Mouse (Mus musculus): ENCODE data around the gene Lipc.

The Lipc gene

DNA sequence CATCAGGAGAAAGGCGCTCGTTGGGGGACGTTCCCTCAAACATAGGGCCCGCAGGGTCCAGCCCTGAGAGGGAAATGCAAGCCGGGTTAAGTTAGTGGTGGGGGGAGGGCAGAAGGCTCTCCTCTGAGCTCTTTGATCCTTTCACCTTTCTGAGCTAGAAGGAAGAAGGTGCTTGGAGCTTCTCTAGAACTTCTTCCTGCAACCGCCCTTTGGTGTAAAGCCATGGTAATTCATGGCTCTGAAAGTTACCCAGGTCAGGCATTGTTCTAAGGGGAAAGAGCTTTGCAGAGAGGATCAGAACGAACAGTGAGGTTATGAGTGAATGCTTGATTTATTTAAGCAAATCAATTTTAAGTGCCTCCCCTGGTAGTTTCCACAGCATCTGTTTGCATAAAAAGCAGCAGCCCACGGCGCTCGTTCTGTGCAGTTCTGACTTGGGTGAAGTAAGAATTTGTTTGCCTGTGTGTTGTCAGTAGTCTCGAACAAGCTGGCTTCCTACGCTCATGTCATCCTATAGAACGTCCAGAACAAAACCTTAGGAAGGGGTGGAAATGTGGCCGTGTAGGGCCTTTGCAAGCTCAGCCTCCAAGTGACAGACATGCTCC, 135.2 kb downstream of the Lipc start:
- no peak for DNase-seq

DNA sequence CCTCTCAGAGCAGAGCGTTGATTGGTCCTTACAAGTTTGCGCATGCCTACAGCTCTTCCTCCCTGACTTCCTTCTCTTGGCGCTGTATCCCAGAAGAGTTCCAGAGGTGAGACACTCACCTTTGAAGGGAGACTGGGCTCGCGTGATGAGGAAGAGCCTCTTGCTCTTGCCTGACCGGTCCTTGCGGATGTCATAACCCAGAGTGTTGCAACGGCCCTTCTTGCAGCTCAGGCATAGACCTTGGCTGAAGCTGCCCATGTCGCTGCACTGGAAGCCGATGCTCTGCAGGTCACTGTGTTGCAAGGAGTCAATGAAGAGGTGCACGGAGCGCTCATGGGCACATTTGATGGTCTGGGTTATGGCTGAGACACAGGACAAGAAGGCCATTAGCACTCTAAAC, 139.5 kb downstream of the Lipc start:
- no peak for DNase-seq

DNA sequence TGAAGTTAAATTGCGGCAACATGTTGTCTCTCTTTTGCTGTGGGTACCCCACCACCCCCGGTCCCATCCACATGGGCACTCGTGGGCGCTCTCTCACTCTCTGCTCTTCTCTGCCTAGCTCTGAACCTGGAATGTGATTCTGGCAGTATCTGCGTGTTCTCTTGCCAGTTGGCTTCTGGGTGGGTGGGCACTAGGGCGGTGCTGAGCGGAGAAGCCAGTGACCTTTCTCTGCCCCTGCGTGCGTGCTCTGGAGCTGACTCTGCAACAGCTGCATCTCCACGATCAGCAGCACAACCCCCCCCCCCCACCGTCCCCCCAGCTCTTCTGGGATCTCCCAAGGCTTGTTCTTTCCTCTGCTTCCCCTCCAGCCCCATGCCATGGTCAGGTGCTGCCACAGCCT, 144.3 kb downstream of the Lipc start:
- DNase-seq, result no peak

DNA sequence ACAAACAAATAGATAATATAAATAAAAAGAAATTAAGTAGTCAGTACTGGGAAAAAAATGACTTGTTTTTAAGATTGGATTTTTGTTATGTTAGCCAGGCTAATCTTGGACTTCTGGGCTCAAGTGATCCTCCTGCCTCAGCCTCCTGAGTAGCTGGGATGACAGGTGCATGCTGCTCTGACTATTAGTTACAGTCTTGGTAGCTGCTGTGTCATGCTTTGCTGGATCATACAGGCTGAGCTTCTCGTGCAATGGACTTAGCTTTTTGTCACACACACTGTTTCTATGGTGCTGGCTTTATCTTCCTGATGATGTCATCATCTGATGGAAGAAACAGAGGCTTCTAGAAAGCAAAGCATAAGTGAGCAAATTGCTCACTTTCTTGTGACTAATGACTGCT, 146.0 kb downstream of the Lipc start:
- DNase-seq, result no peak

DNA sequence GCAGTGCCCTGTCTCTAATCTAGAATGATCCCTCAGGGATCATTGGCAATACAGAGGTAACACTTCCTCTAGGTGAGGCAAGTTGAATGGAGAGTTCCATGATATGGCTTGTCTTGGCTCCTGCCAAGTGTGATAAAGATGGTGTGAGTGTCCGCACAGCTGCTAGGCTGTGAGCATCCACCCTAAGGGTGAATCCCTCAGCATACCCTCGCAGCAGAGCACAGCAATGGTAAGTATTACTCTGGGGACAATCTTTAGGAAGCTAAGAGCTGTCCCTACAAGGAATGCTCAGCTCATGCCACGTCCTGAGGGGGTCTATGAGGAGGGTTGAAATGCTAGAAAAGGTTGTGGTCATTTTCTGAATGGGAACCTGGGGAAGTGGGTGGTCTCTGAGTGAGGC, 149.2 kb downstream of the Lipc start:
- no peak for DNase-seq

DNA sequence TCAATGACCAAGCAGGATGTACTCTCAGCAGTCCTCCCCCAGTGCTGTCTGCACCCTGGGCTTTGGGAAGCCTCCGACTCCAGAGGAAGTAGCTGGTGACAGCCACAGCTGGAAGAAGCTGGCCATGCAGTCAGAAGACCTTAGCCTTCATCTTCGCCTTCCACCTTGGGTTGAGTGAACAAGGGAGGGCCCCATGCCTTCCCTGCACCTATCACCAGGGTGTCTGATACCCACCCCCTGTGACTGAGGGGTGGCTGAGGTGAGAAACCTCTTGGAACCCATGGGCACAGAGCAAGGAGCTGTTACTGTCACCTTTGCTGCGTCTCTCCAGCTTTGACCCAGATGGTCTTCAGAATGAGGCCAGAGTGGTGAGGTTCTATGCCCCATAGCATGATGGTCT, 150.3 kb downstream of the Lipc start:
- no peak for DNase-seq

DNA sequence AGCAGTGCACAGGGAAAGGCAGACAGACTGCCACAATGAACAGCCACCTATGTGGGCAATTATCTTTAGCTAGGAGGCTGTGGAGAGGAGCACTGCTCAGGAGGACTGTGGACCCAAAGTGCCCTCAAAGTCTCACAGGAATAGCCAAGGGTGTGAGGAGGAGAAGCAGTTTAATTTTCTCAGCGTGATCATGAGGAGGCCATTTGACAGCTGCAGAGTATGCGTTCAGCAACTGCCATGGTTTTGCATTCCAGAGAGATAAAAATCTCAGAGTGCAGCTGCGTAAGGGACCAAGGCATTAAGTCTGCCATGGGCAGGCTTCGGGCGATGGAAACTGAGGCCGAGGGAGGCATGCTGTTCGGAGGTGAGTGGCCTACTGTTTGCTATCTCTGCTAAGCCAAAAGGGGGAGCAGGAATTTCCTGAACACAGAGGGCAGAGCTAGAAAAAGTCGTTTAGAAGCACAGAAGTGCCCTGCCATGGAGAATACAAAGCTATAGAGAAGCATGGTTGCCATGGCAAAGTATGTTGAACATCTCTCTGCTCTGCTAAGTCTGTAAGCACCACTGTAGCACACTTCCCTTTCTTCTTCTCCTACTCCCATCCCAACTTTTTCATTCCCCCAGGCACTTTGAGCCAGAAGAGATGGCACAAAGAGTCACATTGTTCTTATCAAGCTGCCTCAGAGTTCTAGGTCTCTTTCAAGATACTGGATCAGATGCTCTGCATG, 151.3 kb downstream of the Lipc start:
- DNase-seq, result no peak

DNA sequence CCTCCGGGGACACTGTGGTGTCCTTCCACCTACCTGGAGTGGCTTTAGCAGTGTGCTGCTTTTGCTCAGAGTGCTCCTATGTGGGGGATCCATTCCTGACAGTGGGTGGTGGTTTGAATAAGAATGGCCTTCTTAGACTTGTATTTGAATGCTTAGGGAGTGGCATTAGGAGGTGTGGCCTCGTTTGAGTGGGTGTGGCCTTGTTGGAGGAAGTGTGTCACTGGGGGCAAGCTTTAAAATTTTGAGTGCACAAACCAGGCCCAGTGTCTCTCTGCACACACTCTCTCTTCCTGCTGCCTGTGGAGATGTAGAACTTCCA, 156.6 kb downstream of the Lipc start:
- DNase-seq, result no peak

DNA sequence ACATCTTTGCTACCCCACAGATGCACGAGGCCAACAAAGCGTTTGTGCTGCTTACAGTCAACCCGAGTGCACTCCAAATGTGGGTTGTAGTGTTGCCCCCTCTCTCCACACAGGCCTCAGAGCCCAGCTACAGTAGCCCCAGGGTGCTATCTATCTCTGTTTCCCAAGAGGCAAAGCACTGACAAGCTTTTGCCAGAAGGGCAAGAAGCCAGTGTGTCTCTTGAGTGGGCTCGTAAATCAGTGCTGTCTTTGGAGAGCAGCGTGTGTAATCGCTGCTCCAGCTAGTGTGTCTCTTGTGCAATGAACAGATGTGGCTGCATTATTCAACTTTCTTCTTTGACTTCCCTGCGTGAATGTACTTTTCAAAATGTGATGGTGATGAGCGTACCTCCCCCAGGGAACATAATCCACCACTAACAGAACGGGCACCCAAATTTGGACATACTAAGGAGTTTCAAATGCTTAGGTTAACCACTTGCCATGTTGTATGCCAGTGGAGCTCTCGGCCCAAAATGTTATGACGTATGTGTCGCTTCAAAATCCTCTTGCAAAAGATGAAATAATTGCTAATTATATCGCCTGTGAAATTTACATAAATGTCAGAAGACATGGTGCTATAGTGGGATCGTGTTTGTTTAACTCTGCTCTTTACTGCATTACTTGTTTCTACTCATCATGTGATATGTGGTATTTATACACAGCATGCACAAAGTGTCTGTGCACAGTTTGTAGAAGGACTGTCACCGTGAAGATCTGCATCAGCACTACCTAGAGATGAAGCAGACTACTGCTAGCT, 157.2 kb downstream of the Lipc start:
- no peak for DNase-seq

DNA sequence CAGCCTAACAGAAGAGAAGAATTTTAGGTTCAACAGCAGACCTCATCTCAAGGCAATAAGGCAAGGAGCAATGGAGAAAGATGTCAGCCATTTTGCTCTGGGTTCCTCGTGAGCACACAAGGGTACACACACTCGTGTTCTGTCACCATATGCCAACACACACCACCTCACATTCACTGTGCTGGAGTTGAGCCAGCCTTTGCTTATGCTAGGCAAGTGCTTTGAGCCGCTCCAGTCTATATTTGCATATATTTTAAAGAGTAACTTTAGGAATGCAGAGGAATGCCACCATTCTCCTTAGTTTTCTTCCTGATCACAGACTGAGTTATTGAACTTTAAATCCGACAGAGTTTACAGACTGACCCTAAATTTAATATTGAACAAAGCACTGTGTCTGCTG, 161.4 kb downstream of the Lipc start:
- no peak for DNase-seq

DNA sequence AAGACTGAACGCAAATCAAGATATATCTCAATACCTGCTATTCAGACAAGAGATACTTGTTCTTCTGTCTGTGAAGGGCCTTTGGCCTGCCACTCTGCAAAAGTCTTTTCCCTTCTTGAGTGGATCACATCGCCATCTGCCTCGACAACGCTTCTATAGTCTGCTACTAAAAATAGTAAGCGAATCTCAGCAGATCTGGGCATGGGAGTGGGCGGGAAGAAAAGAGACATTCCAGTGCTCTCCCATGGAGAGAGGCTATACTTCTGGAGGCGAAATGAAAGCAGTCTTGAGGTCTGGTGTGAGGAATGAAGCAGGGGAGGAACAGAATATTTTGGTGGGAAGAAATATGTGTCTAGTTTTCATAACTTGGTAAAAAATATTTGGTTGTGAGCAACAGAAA, 163.3 kb downstream of the Lipc start:
- DNase-seq, result no peak

DNA sequence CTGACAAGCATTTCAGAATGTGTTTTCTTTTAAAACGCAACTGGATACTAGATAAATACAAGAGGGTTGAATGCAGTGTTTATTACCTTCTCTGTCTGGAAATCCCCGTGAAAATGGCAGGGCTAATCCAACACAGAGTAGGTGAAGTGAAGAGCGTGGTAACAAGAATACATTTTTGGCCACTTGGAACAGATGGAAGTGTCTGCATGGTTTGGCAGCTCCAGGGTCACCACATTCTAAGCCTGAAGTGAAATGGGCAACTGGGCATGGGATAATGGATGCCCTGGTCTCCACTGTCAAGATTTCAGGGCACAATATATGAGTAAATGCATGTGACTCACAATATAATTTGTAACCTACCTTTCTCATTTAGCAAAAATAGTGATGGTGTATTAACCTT, 169.8 kb downstream of the Lipc start:
- peak; percentile 46 to 55 for DNase-seq

DNA sequence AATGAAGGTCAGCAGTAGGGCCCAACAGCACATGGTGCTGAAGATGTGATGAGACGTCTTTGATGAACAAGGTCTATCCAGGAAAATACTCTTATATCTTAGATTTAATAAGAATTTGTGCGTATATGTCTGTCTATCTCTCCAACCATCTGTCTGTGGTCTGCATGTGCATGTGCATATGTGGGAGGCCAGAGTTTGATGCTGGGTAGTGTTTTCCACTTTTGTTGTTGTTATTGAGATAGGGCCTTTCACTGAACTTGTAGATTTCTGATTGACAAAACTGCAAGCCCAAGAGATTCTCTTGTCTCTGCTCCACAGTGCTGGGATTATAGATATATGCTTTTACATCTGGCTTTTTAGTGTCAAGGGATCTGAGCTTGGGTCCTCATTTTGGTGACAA, 176.5 kb downstream of the Lipc start:
- no peak for DNase-seq

DNA sequence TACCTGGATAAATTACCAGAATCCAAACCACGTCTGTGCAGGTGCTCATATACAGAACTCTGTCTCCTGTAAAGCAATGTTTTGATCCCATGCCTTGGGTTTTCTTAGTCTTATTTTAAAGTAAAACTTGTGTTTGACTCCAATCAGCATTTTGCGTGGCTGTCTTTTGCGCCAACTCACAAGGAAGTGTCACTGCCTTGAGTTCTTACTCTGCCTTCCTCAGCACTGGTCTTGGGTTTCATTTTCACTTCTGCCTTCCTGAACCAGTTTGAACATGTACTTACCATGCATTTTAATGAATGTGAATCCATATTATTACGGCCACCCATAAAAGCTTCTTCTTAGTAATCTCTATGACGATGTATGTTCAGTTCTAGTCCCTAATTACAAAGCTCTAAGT, 191.1 kb downstream of the Lipc start:
- DNase-seq, result no peak

DNA sequence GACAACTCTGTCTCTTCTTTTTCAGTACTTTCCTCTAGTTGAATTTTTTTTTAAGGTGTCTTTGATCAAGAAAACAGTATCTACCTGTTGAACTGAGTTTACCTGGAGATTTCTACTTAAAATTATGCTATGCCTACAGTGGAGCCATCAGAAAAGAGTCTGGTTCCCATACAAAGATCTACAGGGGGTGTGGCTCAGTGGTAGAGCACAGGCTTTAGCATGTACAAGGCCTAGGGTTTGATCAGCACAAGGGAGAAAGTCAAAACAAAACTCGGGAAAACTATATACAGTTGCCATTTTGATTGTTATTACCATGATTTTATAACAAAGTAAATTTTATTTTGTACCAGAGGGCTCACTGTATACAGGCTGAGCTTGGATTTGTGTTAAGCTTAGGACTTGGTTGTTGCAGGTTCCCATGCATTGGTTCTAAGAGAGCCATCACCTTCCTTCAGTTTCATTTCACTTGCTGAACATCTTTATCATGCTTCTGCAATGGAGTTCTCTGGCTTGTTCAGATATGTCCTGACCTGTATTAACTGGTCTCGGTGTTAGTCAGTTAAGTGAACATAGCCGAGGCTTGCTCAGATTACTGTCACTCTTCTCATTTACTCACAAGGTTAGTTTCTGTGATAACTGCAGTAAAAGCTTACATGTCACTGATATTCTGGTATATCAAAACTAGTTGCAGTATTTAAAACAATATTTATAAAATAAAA, 200.4 kb downstream of the Lipc start:
- no peak for DNase-seq

Data from cerebellum, postnatal 25 days (tissue).